Mouse (Mus musculus): Measurements from ENCODE around the gene Ephb2. TPM values are rescaled to one million over a fixed set of nuclear protein-coding genes. Genes with fewer than 3 reads are reported as not detected.

Ephb2 gene
- total RNA-seq, 2 experiments from 2014 or later, result 24.0 to 29.2 TPM

DNA sequence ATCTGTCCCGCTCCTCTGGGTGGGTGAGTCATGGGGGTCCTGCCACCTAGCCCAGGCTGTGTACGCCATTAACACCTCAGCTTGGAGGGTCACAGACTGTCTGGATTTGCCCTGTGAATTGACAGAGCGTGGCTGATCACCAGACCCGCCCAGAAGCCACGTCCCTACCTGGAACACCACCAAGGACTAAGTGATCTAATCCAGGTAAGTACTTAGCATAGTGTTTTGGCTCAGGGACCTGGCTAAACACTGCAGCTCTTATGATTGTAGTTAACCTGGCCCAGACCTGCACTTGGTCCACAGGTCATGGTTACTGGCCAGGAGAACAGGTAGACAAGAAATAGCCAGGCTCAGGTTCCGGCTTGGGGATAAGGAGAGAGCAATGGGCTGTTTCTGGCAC, 31.4 kb downstream of the Ephb2 start:
- DNase-seq (ENCODE audit: extremely low spot score in 1 of 2, low spot score in 1 of 2), result no peak

DNA sequence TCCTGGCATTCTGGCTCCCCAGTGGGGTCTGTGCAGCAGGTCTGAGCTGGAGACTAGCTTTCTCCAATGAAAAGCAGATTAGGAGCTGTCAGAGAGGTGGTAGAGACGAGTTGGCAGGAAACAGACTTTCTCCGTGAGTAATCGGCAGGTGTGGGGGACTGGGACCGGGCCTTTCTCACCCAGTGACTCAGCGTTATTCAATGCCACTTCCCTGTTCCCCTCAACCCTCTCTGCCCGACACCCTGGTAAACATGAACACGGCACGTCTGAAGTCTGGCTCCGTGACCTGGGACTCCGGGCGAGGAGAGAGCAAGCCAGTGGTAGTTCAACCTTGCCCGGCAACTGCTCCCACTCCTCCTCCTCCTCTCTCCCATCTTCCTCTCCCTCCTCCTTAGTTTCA, 33.3 kb downstream of the Ephb2 start:
- no peak for DNase-seq (ENCODE audit: extremely low spot score in 1 of 2, low spot score in 1 of 2)

DNA sequence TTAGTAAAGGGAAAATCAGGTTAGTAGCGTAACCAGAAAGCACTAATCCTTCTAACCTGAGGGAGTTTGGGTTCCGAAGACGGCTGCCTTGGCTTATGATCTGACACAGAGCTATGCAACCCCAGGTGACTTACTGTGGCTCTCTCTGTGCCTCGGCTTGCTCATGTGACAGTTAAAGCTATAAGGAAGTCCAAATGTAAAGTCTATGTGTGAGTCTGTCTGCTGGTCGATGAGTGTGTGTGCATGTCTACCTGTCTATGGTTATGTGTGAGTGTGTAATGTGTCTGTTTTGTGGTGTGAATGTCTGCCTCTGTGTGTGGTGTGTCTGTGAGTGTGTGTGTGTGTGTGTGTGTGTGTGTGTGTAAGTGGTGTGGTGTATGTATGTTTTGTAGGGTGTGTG, 33.8 kb downstream of the Ephb2 start:
- DNase-seq (ENCODE audit: extremely low spot score in 1 of 2, low spot score in 1 of 2), result no peak

DNA sequence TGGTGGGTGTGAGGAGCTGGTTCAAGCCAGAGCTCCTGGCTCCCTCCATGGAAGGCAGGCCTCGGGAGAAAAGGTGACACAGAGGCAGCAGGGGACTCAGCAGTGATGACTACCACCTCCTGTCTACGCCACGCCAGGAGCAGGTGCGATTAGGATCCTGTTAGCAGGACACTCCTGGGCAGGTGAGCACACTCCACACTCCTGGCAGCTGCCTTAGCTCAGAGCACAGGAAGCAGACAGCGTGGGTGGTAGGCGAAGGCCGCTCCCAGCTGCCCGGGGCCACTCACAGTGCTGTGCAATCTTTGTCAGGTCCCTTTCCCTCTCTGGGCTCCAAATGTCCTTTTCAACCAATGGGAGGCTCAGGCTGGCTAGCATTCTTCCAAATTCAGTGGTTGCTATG, 34.3 kb downstream of the Ephb2 start:
- no peak for DNase-seq (ENCODE audit: extremely low spot score in 1 of 2, low spot score in 1 of 2)

DNA sequence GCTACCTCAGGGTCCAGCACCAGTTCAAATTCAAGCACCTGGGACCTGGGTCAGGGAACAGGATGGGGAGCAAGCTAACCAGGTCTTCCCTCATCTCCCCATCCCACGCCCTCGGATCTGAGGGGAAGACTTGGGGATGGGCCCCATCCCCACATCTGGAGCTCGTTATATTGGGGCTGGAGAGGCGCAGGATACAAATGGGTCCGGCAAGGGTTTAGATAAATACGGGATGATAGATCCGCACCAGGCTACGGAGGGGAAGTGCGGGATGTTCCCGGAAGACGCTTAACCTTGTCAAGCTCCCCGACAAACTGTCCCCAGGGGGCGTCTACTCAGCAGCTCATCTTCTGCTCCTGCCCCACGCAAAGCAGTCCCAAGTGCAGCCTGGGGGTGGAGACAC, 35.4 kb downstream of the Ephb2 start:
- DNase-seq (ENCODE audit: extremely low spot score in 1 of 2, low spot score in 1 of 2), result no peak

DNA sequence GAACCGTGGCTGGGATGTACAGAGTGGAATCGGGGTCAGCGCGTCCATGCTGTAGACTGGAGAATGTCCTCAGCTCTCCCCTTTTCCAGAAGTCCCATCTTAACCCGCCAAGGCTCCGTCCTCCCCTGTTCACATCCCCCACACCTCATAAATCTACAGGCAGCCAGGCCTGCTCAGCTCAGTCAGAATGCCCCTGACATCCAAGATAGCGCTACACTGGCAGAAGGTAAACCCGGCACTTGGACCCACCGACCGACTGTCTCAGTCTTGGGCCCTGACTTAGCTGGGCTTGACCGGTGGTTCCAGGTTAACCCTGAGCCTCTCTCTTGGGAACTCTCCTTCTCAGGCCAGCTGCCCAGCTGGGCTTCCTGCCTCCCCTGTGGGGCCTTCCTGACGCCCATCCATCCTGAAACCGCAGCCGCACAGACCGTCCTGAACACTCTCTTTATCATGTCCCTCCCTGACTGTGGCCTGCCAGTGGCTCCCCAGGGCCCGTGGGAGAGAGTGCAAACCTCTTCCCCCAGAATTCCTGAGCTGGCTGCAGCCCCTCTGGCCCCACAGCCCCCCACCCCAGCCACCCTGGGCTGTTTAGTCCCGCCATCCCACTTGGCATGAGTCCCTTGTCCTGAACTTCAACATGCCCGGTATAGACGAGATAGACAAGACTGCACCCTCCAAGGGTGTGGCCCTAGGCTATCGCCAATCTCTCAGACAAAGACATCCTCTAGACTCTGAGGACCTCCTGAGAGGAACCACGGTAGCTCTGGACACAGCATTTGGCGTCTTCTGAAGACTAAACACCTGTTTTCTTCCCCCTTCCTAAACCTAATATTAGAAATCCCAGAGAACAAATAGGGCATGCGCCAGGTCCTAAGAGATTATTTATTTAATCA, 37.9 kb downstream of the Ephb2 start:
- no peak for DNase-seq (ENCODE audit: extremely low spot score in 1 of 2, low spot score in 1 of 2)

DNA sequence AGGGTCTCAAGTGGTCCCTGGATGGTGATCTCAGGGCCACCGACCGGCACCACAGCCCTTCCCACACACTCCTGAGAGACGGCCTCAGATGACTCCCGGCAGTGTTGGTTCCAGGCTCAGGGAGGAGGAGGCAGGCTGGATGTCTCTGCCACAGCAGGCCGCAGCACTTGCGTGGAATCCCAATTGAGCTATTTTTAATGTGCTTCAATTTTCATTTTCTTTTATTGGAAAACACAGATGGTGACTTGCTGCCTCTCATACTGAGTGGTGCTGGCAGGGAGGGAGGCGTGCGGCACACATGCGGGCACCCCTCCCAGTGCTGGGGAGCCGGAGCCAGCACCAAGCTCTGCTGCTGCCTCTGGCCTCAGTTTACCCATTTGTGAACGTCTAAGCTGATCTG, 42.5 kb downstream of the Ephb2 start:
- peak; percentile 33 to 35 for DNase-seq (ENCODE audit: extremely low spot score in 1 of 2, low spot score in 1 of 2)

DNA sequence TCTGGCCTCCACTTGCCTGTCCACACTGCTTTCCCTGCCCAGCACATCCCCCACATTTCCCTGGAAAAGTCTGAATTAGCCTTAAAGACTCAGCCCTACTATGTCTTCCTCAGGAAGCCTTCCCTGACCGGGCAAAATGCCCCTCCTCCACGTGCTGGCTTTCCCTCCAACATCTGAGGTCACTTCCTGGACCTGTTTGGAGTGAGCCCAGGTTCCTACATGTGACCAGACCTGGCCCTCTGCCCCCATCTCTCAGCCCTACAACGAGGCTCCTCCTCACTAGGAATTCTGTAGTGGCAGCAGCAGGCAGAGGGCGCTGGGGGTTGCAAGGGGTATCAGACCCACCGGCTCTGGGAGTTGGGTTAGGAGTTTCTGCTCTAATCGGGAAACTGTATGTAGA, 46.0 kb downstream of the Ephb2 start:
- DNase-seq (ENCODE audit: extremely low spot score in 1 of 2, low spot score in 1 of 2), result no peak

DNA sequence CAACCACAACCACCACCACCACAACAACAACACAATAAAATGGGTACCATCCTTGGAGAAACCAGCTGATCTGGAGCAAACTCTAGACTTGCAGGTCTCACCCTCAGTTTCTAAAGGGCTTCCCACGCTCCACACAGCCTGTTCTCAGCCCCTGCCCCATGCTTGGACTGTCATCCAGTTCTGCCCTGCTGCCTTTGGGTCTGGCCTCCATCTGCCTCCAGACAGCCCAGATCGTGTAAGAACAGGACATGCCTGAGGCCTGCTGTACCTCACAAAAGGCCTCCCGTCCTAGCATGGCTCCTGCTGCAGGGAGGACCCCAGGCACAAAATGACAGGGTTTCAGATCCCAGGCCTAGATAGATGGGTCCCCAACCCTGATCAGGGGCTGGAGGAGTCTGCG, 48.4 kb downstream of the Ephb2 start:
- DNase-seq (ENCODE audit: extremely low spot score in 1 of 2, low spot score in 1 of 2), result no peak

DNA sequence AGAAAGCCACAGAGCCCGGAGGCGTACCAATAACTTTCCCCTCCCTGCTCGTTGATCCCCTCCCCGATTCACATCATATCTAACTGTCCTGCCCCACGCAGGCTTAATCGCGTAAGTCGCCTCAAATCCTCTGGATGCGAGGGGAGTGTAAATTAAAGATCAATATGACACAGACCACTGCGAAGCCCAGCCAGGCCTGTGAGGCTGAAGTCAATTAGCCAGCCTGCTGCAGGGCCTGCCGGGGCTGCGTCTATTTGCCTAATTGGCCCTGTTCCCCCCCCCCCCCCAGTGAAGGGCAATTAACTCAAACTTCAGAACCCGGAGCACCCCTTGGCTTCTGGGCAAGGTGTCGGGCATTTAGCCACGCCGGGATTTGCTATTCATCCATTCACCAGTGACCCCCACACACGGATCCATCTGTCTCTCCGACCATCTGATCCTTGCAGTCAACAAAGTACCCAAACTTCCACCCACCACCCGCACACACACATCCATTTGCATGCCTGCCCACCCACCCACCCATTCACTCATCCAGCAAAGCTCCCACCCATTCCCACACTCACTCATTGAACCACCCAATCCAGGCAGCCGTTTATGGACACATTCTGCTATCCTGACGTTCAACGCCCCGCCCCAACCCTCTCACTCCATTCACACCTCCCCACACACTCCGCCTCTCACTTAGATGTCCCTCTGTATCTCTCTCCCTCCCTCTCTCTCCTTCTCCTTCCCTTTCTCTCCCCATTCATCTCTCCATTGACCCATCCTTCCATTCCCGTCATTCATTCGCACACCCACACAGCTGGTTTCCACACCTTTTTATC, 49.1 kb downstream of the Ephb2 start:
- no peak for DNase-seq (ENCODE audit: extremely low spot score in 1 of 2, low spot score in 1 of 2)

DNA sequence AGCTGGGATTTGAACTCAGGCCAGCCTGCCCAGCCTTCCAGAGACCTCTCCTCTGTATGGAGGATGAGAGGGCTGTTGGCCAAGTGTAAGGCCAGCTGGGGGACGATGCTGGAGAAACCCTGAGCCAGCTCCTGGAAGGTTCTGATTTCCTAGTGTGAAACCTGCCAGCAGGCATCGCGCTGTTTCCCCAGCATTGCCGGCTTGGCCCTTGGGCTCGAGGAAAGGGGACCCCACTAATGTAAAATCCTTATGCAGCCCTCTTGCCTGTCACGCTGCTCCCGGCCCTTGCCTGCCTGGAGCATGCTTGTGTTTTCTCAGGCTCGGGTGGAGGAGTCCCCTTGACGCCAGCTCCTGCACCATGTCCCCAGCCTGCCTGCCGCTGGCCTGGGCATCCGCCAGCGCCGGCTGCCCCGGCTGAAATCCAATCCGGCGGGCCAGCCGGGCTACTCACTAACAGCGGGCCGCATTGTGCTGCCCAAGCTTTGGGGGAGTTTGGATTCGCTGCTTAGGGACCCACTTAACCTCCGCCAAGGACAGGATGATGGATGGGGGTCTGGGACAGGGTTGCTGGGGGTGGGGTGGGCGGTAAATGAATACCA, 52.1 kb downstream of the Ephb2 start:
- peak in 1 of 2 experiments; percentile 31 for DNase-seq (ENCODE audit: extremely low spot score in 1 of 2, low spot score in 1 of 2)

DNA sequence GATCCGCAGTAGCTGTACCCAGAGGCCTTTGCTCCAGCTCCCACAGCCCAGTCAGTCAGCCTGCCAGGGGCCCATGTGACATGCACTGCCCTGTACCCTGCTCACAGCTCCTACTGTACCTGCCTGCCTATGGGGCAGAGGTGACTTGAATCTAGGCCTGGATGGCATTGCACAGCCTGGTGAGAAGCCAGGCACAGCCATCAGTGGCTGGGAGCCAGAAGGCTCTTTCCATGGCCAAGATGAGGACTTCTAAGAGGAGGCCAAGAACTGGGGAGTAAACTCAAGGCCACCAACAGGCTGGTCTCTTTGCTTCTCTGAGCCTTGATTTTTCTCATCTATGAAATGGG, 53.2 kb downstream of the Ephb2 start:
- DNase-seq (ENCODE audit: extremely low spot score in 1 of 2, low spot score in 1 of 2), result no peak

DNA sequence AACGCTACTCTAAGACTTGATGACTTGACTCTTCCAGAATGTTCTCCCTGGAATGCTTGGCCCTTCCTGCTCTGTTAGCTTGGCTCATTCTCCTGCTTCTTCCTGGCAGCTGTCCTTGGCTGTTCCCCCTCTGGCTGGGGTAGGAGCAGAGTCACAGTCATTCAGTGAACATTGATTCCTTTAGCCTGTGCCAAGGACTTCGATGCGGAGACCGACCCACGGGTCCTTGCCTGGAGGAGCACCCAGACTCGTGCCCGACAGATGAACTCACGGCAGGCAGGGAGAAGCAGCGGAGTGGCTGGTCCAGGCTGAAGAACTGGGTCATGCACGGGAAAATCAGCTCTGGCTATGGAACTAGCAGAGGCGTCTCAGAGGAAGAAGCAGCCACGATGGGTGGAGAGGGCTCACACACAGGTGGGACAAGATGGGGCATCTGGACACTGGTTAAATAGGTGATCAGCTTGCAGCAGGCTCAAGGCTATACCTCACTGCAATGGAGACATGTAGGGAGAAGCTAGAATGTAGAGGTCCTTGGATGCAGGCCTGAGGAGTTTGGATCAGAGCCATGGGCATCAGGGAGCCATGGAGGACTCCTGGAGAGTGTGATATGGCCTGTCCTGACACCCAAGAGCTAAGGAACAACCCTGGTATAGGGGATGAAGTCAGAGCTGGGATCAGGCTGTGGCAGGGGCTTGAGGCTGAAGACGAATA, 53.8 kb downstream of the Ephb2 start:
- peak in 1 of 2 experiments; percentile 14 for DNase-seq (ENCODE audit: extremely low spot score in 1 of 2, low spot score in 1 of 2)

DNA sequence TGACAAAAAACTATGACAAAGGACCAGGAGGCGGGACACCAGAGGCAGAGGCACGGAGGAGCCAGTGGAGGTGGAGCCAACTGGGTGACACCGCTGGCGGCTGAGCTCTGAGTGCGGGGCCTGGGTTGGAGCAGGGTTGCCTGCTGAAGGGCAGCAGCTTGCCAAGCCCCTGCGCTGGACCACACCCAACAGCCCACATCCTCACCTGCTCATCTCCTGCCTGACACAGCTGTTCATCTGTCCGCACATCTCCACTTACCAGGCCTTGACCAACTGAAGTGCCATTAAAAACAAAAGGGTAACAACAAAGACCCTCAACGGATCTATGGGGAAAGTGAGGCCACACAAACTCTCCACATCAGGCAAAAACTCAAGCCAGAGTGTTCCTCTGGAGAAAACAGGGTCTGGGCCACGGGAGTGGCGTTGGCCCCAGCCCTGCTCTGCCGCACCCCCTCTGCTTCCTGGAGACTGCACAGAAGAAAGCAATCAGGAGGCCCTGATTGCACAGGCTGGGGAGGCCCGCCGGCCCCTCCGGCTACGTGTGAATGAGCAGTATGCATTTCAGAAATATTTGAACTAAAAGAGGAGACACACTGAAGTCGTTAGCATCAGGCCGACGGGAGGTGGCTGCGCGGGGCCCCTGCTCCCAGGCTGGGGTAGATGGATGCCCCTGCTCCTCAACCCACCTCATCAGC, 55.4 kb downstream of the Ephb2 start:
- no peak for DNase-seq (ENCODE audit: extremely low spot score in 1 of 2, low spot score in 1 of 2)

DNA sequence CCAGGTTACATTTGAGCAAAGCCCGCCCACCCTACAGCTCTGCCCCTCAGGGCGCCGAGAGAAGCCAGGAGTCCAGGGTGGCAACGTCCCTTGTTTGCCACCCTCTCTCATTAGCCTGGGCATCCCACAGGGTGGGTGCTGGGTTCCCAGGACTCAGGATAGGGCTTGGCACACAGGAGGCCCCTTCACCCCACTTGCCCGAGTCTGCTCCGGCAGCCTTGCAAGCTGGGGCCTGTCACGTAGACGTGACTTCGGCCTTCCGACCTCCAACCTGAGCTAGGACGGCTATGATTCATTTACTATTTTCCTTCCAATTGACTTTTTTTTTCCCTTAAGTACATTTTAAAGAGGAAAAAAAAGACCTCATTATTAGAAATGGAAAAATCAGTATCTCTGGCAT, 56.6 kb downstream of the Ephb2 start:
- DNase-seq (ENCODE audit: extremely low spot score in 1 of 2, low spot score in 1 of 2), result no peak

DNA sequence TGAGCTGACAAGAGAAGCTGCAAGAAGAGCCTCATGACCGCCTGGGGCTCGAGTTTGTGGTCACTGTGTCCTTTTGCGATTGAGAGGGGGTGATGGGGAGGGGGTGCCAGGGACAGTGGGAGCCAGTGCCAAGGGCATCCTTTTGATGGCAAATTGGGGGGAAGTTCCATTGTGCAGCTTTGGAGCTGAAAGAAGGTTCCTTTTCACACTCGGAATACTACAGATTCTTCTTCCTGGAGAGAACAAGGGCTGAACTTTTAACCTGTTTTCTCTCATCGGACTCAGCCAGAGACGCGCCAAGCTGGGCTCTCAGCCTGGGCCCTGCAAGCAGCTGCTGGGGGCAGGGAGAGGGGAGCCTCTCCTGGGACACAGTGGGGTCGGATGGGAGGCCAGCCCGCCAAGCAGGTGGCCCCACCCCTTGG, 59.3 kb downstream of the Ephb2 start:
- no peak for DNase-seq (ENCODE audit: extremely low spot score in 1 of 2, low spot score in 1 of 2)

DNA sequence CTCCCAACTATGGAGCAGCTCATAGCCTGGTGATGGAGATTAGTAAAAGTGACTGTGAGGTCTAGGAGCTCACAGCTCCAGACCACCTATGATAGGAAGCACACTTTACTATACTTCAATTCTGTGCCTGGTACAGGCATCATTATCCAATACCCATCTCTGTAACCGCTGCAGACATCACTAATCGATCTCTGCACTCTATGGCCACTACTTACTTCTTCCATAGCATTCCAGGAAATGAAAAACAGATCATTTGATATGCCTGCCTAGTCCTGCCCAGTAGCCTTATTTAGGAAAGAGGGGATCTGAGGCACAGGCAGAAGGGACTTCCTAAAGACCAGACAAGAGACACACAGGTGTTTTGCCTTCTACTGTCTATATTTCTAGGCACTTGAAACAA, 59.9 kb downstream of the Ephb2 start:
- no peak for DNase-seq (ENCODE audit: extremely low spot score in 1 of 2, low spot score in 1 of 2)

DNA sequence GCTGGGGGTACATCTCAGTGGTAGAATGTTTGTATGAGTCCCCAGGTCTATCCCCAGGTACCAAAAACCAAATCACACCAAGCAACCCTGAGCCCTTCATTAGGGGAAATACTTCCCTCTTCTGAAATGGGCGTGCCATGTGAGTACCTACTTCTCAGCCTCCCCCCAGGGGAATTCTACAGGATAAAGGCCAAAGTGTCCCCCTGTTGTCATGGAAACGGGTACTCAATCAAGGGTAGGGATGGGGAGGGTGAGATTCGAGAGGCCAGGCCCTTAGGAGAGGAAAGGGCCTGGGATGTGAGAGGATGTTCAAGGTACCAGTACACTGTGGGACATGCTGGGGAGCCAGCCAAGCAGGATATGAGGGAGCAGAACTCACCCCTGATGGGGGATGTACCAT, 61.6 kb downstream of the Ephb2 start:
- DNase-seq (ENCODE audit: extremely low spot score in 1 of 2, low spot score in 1 of 2), result no peak

DNA sequence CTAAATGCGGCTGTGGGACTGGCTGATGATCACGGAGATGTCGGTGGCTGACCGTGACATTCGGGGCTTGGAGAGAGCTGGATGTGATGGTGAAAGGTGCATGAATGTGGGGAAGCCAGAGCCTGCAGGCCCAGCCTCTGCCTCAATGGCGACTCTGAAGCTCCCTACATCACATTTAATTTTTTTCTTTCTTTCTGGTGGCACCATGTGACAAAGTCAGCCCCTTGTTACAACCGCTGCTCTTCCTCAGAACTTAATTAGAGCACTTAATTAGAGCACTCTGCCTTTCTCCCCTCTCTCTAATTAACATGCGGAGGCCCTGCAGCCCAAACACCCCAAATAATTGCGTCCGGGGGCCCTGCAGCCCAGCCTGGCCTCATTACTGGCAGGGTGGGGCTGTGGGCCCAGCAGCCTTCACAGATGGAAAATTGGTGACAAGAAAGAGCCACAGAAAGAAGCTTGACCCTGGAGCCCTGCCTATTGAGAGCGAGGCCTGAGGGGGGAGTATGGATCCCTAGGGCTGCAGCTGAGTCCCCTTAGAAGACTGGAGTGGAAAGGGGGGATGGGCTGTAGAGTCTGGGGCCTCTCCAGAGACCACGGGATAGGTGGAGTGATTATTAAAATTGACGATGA, 62.7 kb downstream of the Ephb2 start:
- no peak for DNase-seq (ENCODE audit: extremely low spot score in 1 of 2, low spot score in 1 of 2)

DNA sequence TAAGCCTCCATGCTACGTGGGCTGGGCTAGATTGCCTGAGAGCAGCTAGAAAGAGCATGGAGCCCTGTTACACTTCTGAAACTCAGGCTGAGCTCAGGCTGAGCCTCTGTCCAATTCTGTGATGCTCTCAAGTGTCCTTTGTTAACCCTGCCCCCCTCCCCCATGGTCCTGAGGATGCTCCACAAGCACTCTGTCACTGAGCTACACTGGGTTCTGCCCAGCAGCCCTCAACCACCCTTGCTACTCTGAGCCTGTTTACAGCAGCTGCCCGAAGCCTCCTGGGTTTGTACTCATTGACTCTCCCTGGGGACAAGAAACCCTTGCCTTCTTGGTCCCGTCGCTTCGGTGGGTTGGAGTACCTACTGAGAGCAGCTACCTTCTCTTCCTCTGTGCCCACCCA, 63.5 kb downstream of the Ephb2 start:
- DNase-seq (ENCODE audit: extremely low spot score in 1 of 2, low spot score in 1 of 2), result no peak
